Mouse (Mus musculus) Patski (cell line): ENCODE measurements around the gene Cyp2j9. TPM values are rescaled to one million over a fixed set of nuclear protein-coding genes. Genes with fewer than 3 reads are reported as not detected.

Source experiments
- ATAC-seq: fragments of 100-300 bp; one replicate; pipeline ENCODE4 v1.8.0; 2021
- CTCF ChIA-PET: fragments of 350-600 bp; sonication (Branson Sonifier 250); formaldehyde crosslinking; loops from one replicate; lab custom pipeline; 2022; ENCODE audit warnings: inconsistent platforms; lab: Charles Lee
- POLR2A ChIA-PET: fragments of 350-600 bp; sonication (Branson Sonifier 250); formaldehyde crosslinking; loops from one replicate; lab custom pipeline; 2022; ENCODE audit warnings: antibody characterized with exemption, inconsistent platforms; lab: Charles Lee
- DNase-seq: peaks from one replicate; pipeline ENCODE4 v3.0.0-alpha.2; 2011; ENCODE audit warnings: low read depth, low spot score
- H3K27me3 ChIP-seq: fragments of 371-371 bp; one replicate; pipeline ENCODE4 v1.5.1; 2021
- CTCF ChIP-seq: fragments of 100-300 bp; IDR thresholded peaks from one replicate; pipeline ENCODE4 v1.5.1; 2021
- in situ Hi-C: fragments of 300-500 bp; cut with MboI; formaldehyde crosslinking; loops from 3 replicates; pipeline ENCODE4 v1.11.1; 2018; ENCODE audit warnings: low pct_unique_long_range_greater_than_20kb, mixed read lengths
- polyA plus RNA-seq: library from polyadenylated mRNA; unstranded; gene quantifications from one replicate; pipeline ENCODE4 v1.2.3, GENCODE M21; 2021

Cyp2j9 gene
- polyA plus RNA-seq, 1 experiment from 2014 or later, result 0.06 TPM

DNA sequence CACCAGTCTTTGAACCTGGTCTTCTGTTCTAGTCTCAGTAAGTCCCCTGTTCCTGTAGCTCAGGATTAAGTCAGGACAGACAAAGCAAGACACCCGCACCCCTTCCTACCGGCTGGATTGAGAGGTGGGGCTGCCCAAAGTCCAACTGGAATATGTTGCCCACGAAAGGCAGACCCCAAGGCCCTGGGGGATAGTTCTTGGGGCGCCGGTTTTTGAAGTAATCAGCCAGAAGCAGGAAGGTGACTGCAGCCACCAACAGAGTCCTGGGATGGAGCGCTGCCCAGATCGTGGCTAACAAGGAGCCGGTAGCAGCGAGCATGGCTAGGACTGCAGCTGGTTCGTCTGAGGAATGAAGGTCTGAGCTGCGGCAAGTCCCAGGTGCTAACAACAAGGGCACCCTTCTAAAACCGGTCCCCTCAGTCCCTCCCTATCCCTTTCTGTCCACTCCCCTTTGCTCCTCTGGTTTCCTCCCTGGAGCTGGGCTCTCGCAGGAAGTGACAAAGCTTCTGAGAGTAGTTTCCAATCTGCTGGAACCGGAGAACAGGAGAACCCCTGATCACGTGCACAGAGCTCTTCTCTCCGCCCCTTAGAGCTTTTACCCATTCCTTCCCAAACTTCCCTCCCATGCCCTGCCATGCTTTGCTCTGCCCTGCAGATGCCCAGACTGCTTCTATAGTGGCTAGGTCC lies 38.1 kb downstream of the Cyp2j9 start, which contains the start of gene Cyp2j6:
Cyp2j6 (minus strand) TSS at position 529 of the 687 bp plus-strand sequence.
- DNase-seq (no peak), ATAC-seq (no peak)
- H3K27me3 ChIP-seq, result no peaks in the 10 kb centered on the region
- in situ Hi-C loops, result loop anchor here (25.0 kb wide), 1 partner anchor 109 kb away; the partner anchor contains the start of gene Cyp2j5
- ChIA-PET POLR2A (no interaction called here), CTCF (no interaction called here)
- no peak for TF ChIP-seq CTCF

DNA sequence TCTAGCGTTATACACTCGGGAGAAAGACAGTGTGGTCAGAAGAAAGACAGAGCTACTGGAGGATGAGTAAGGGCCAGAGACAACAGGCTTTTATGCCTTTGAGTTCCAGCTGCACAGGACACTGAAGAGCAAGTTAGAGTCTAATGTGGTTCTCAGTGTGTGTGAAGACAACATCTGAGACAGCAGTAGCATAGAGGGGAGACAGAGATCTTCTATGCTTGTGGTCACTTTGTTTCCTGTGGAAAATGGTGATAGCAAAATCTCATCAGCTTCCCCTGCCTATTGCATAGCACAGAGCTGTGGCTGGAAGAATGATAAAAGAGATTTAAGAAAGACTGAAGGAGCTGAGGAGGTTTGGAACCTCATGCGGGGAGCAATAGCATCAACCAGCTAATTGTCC lies 39.8 kb downstream of the Cyp2j9 start:
- no peak for ATAC-seq
- in situ Hi-C loops, result loop anchor here (25.0 kb wide), 1 partner anchor 111 kb away; the partner anchor contains the start of gene Cyp2j5
- ChIA-PET CTCF (no interaction called here), POLR2A (no interaction called here)
- no peak for DNase-seq
- no peaks in the 10 kb centered on the region for H3K27me3 ChIP-seq
- no peak for TF ChIP-seq CTCF

DNA sequence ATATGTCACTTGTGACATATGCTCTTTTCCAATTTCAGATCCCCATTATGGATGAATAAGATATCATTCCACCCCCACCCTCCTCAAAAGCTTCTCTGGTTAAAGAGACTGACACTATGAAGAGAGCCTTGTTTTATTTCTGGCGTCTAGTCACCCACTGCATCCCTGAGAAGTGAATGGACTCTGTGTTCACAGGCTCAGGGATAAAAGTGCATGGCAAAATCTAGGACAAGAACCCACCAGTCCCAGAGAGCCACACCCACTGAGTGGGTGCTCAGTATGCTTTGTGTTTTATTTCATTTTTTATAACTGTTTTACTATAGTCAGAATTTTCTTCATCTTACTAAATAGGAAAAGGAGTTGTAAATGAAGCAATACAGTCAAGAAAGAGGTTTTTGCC lies 45.4 kb downstream of the Cyp2j9 start:
- no peak for ATAC-seq
- in situ Hi-C loops, result no loop called here
- TF ChIP-seq CTCF, result no peak
- DNase-seq, result no peak
- ChIA-PET CTCF (no interaction called here), POLR2A (no interaction called here)
- H3K27me3 ChIP-seq, result no peaks in the 10 kb centered on the region

DNA sequence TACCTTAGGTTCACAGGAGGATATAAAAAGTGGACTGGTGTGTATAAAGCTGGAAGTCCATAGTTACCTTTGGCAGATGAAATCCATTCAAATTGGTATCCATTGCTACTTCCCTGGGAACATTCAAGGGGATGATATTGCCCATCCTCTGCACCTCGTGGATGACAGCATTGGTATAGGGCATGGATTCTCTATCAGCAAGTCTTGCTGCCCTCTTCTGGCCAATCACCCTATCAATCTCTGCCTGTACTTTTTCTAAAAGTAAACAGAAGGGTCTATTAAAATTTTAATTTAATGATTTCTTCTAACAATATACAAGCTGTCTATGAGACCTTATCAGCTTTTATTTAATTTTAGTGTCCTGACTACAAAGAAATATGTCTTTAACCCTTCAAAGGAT lies 65.6 kb downstream of the Cyp2j9 start:
- in situ Hi-C loops, result no loop called here
- POLR2A ChIA-PET, result no interaction called here
- ATAC-seq (no peak), DNase-seq (no peak)
- H3K27me3 ChIP-seq, result no peaks in the 10 kb centered on the region
- CTCF ChIA-PET, result interaction anchor here (1.6 kb wide), 1 partner anchor 9 kb away, joined by 4 read pairs; no protein-coding TSS in a partner anchor
- peak; percentile 34 for TF ChIP-seq CTCF

DNA sequence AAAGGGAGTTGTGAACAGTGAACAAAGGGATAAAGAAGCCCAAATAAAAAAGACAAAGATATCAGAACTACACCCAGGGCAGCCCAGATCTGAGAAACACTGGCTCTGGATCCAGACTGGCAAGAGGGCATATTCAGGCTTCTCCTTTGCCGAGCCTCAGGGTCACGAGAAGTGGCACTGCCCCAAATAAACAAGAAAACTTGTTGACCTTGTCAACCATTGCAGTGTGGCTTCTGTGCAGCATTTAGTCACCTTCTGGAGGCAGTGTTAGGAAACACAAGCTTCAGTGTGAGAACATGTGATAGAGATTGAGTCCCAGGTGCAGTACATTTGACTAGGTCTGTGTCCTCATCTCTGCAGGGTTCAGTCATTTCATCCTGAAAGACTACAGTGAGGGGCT lies 69.1 kb downstream of the Cyp2j9 start:
- no peaks in the 10 kb centered on the region for H3K27me3 ChIP-seq
- DNase-seq (no peak), ATAC-seq (no peak)
- ChIA-PET CTCF (no interaction called here), POLR2A (no interaction called here)
- TF ChIP-seq CTCF, result no peak
- in situ Hi-C loops, result no loop called here

Other genes with a start within 250 kb of the Cyp2j9 start
- gene Cyp2j11, start 242.9 kb downstream of the Cyp2j9 start, polyA plus RNA-seq, result not detected
- not detected for gene Cyp2j8, start 84.2 kb downstream of the Cyp2j9 start, polyA plus RNA-seq
- 0.01 TPM for gene Cyp2j6, start 37.9 kb downstream of the Cyp2j9 start, polyA plus RNA-seq
- 2.3 TPM for gene Cyp2j5, start 72.6 kb upstream of the Cyp2j9 start, polyA plus RNA-seq
- gene Gm12695, start 193.6 kb upstream of the Cyp2j9 start, polyA plus RNA-seq, result 0.15 TPM